Mouse (Mus musculus) right cerebral cortex, postnatal 14 days (tissue): Measurements from ENCODE around the gene Tle4.
"Not testable (repeated sequence)": the region's sequence is repeated elsewhere in the genome, so short reads cannot be mapped to it uniquely, and the experiment has no call there.

ENCODE experiments used
- DNase-seq: peaks from one replicate; pipeline ENCODE4 v3.0.0; 2022

Tle4 gene

GRCm38 (mm10) chr19:14597917-14598689, at the start of gene Tle4:
TSS of gene Tle4 (minus strand) at chr19:14598051.
- peak; percentile 100 for DNase-seq

GRCm38 (mm10) chr19:14645666-14646065, 47.8 kb upstream of the Tle4 start:
- no peak for DNase-seq

GRCm38 (mm10) chr19:14644756-14645155, 46.9 kb upstream of the Tle4 start:
- no peak for DNase-seq

- DNase-seq, result not testable (repeated sequence)
Measured at GRCm38 (mm10) chr19:14643091-14643490, 45.2 kb upstream of the Tle4 start.

- DNase-seq, result no peak
Measured at GRCm38 (mm10) chr19:14642663-14643062, 44.8 kb upstream of the Tle4 start.

GRCm38 (mm10) chr19:14635213-14635928, 37.5 kb upstream of the Tle4 start:
- no peak for DNase-seq

- DNase-seq, result no peak
Measured at GRCm38 (mm10) chr19:14623355-14623754, 25.5 kb upstream of the Tle4 start.

GRCm38 (mm10) chr19:14620534-14620933, 22.7 kb upstream of the Tle4 start:
- no peak for DNase-seq

GRCm38 (mm10) chr19:14619814-14620213, 22.0 kb upstream of the Tle4 start:
- no peak for DNase-seq

GRCm38 (mm10) chr19:14614816-14615215, 17.0 kb upstream of the Tle4 start:
- DNase-seq, result no peak

GRCm38 (mm10) chr19:14610542-14611317, 12.9 kb upstream of the Tle4 start:
- no peak for DNase-seq

- no peak for DNase-seq
Measured at GRCm38 (mm10) chr19:14600841-14601240, 3.0 kb upstream of the Tle4 start.

GRCm38 (mm10) chr19:14600354-14600753, 2.5 kb upstream of the Tle4 start:
- no peak for DNase-seq

- no peak for DNase-seq
Measured at GRCm38 (mm10) chr19:14599851-14600251, 2.0 kb upstream of the Tle4 start.

- DNase-seq, result no peak
Measured at GRCm38 (mm10) chr19:14598690-14599288, 938 bp upstream of the Tle4 start.

GRCm38 (mm10) chr19:14596941-14597916, 622 bp downstream of the Tle4 start:
- peak; percentile 46 for DNase-seq

- no peak for DNase-seq
Measured at GRCm38 (mm10) chr19:14596358-14596940, 1.4 kb downstream of the Tle4 start.

GRCm38 (mm10) chr19:14595390-14595997, 2.4 kb downstream of the Tle4 start:
- DNase-seq, result no peak

- no peak for DNase-seq
Measured at GRCm38 (mm10) chr19:14594537-14594936, 3.3 kb downstream of the Tle4 start.

GRCm38 (mm10) chr19:14591809-14592535, 5.9 kb downstream of the Tle4 start:
- DNase-seq, result no peak
